Mouse (Mus musculus): Measurements from ENCODE around the gene Arhgap15. TPM values are rescaled to one million over a fixed set of nuclear protein-coding genes. Genes with fewer than 3 reads are reported as not detected.

Arhgap15 gene
- total RNA-seq, 2 experiments from 2014 or later = 9.7 to 39.8 TPM

DNA sequence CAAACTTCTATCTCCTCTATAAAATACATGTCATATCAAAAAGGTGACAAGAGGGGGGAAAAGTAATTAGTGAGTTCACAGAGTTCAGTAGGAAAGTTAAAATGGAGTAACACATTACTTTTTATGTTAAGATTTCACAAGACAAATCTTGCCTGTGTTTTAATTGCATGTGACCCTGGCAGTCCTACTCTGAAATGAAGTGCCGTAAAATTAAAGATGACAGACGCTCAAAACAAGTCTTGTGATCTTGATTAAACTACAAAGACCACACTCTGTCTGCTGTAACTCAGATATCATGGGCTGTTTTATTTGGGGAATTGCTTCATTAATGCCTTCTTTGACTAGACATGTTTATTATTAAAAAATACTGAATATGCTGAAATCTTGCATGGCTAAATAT is 647.0 kb downstream of the Arhgap15 start:
- no peak for ATAC-seq (replicated peaks; ENCODE audit: low FRiP score, poor library complexity, severe bottlenecking)

DNA sequence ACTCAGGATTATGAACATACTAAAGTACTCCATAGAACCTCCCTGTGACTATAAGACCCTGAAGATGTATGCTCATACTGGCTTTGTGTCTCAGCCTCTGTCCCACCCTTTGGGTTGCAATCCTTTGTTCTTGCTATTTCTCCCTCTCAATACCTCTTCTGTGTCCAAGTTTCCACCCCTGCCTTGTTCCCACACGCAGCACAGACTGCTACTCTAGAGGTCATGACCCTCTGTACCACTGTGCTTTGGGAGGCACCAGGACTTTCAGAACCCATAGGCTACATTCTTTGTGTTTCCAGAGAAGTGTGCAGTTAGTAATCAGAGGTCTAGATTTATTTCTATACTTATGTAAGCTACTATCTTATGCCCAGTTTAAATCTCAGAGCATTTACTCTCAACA is 648.6 kb downstream of the Arhgap15 start:
- ATAC-seq (replicated peaks; ENCODE audit: low FRiP score, poor library complexity, severe bottlenecking) = no peak

DNA sequence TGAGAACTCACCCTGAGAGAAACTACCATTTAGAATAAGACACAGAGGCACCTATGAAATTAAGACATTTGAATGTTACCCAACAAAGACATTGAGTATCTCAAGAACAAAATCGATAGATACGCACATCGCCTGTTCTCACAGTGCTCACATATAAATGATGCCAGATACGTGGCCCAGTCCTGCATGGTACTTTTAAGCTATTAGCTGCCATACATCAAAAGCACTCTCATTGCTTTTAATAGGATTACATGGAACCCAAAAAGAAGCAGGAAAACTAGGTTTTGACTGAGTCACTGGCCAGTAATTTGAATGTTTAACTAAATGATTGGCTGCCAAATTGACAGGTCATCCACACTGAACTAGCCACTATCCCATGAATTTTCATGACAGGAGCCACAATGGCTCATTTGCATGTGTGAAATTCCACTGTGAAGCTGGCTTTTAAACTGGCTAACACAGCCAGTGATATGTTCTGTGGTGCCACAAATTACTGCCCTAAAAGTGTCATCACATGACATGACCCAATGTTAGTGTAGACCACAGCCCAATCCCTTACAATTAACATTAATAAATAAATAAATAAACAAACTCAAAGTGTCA is 649.2 kb downstream of the Arhgap15 start:
- ATAC-seq (replicated peaks; ENCODE audit: low FRiP score, poor library complexity, severe bottlenecking) = no peak

DNA sequence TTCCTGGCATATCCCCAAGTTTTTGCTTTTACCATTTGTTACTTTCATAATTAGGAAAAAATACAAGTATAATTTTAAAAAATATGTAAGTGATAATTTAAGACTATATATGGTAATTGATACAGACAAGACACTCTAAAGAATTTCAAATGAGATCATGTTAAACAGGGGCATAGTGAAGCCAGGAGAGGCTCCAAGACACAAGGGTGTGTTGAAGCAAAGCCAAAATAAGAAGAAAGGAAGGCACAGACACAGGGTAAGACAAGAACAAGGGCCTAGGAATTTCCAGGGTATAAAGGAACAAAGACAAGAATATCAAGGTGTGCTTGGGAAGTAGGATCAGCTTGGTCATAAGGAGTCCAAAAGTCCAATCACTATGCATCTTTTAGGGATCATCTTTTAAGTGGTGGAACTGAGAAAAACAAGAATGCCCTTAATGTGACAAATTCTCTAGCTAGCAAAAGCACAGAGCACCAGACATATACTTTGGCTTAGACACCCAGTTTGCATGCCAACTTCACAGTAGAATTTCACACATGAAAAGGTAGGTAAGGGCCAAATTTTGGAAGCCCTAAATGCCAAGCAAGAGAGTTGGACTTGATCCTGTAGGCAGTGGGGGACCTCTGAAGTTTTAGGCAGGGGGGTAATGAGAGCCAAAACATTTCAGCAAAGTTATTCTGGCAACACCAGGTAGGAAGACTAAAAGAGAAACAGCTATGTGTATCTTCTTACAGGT is 650.7 kb downstream of the Arhgap15 start:
- no peak for ATAC-seq (replicated peaks; ENCODE audit: low FRiP score, poor library complexity, severe bottlenecking)

DNA sequence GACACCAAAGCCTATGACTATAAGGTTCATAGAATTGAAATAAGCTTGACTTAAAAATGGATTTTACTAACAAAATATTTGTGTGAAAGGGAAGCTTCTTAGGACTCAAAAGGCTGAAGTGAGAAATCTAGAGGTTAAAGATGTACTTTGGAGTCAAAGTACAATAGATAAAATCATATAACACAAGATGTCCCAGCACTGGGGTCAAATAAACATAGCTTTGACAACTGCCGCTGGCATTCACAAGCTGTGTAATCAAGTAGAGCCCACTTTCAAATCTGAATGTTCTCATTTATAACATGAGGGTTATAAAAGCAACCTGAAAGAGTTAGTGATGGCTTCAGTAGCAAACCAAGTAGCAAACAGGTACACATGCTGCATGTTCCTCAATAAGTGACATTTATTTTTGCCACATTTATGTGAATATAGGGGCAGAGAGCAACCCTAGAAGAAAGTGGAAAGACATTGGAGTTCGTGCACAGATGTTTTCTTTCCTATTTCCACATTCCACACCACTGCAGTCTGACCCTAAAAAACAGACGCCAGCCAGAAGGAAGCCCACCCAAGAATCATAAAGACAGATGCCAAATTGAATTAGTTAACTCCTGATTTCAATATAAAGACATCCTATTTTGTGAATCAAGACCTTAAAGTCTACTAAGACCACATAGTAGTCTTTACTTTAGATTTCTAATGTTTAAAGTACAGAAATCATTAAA is 653.2 kb downstream of the Arhgap15 start:
- no peak for ATAC-seq (replicated peaks; ENCODE audit: low FRiP score, poor library complexity, severe bottlenecking)

DNA sequence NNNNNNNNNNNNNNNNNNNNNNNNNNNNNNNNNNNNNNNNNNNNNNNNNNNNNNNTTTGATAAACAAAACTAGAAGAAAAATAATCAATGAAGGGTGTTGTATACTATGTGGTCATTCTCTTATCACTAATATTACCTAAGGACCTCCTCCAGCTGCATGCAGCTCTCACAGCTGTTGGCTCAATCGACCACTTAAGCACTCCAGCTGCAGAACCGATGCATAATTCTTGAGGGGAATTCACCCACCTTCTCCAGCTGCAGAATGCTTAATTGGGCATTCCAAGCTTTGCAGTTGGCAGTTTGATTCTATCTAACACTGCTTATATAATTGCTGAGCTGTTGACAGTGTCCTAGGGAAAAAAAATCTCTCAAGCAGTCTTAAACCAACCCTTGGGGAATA is 663.0 kb downstream of the Arhgap15 start:
- no peak for ATAC-seq (replicated peaks; ENCODE audit: low FRiP score, poor library complexity, severe bottlenecking)

DNA sequence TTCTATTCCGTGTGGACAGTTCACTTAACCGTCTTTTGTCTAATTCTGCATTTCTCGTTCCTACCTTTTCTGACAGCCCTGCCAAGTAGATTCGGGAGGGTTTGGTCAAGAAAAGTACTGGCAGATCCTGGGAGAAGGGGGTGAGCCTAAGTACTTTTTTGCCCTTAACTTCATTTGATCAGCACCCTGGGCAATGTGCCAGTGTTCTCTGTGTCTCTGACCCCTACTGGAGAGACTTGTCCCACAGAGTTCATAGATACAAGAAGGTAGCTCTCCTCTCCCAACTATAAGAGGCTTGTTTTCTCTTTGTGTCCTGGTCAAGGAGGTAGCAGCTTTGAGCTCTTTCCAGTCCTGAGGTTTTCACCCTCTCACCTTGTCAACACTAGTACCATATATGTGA is 667.7 kb downstream of the Arhgap15 start:
- no peak for ATAC-seq (replicated peaks; ENCODE audit: low FRiP score, poor library complexity, severe bottlenecking)

DNA sequence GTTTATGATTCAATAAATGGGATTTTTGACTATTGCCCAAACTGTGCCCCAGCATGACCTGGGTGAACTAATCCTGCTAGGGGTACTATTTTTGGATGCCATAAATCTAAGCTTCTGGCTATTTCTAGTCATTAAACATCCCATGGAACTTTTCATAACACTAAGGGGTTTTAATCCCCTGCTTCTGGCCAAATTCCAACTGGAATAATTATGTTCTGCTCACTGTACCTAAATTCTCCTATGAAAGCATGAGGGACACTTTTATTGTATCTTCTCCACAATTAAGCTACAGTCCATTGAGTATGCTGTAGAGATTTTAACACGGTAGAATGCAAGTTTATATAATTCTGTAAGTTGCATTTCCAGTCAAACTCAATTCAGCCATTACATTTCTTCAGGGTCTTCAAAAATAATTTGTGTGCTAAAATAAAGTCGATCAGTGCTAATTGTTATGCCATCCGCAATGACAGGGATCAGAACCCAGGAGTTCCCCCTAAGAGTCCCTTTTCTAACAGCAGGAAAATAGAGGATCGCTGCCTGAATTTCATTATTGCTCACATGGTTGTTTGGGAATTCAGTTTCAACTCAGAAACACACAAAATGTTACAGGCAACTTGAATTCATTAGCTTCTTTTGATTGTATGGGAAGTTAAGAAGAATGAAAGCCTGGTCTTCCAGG is 671.1 kb downstream of the Arhgap15 start:
- no peak for ATAC-seq (replicated peaks; ENCODE audit: low FRiP score, poor library complexity, severe bottlenecking)

DNA sequence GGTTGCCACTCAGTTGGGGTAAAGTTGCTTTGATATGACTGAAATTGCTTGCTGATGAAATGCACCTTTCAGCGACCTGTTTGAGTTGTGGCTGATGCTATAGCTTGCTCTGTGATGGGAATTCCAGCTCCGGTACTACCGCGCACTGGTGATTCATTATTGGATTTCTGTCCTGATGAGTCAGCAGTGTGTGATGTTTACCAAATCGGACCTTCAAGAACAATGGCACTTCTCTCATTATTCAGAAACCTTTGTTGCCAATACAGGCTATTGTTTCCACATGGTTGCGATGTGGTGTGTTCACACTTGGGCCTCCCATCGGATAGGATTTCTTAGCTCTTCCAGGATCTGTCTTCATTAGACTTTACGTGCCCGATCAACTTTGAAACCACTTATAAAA is 681.9 kb downstream of the Arhgap15 start:
- ATAC-seq (replicated peaks; ENCODE audit: low FRiP score, poor library complexity, severe bottlenecking) = no peak

DNA sequence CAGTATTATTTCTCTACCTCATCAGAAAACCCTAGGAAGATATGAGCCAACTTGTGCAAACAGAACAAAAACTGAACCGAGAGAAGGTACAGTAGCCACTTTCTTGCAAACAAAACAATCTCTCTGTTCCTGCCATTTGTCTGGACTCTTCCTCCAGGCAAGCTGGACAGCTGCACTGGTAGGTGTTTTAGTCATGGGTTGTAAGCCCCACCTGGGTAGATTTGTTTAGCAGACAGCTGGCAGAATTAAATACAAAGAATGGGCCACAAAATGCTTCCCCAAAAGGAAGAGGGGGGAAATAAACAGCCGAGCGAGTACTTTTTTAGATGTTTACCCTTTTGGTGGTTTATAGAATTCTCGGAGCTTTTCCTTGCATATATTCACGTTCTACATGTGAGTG is 688.0 kb downstream of the Arhgap15 start:
- ATAC-seq (replicated peaks; ENCODE audit: low FRiP score, poor library complexity, severe bottlenecking) = no peak

DNA sequence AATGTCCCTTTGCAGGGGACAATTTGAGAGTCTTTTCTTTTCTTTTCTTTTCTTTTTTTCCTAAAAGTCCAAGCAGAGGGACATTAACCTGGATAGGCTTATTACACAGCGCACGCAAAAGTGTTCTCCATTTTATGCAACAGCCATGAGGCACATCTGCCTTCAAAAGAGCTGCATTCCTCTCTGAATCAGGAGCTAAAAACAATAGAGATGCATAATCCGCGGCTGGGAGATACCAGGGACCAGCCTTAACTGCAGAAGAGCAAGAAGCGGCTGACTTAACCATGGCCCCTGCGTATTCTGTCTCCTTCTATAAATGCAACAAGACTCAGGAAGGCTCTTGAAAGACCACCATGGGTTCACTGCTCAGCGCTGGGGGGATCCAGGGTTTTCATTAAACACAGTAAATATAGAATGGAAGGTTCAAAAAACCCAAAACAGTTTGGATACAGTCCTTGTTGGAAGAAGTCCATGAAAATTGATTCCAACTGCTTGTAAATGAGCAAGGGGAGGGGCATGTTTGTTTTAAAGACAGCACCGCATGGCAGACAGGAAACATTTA is 689.0 kb downstream of the Arhgap15 start:
- no peak for ATAC-seq (replicated peaks; ENCODE audit: low FRiP score, poor library complexity, severe bottlenecking)

DNA sequence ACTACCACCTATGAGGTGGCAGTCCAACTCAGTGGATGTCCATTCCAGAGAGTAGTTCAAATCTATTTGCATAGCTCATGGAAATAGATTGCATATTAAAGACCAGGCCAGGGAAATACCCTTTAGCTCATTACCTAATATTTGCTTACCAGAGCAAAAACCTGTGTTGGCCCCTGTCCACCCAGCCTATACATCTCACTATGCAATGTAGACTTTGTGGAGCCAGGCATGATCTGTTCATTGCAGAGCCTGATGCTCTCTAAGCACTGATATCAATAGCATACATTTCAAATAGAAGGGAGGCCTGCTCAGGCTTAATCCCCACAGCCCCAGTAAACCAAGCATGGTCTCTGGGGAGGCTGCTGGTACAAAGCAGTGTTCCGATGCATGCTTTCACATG is 689.4 kb downstream of the Arhgap15 start:
- ATAC-seq (replicated peaks; ENCODE audit: low FRiP score, poor library complexity, severe bottlenecking) = no peak

DNA sequence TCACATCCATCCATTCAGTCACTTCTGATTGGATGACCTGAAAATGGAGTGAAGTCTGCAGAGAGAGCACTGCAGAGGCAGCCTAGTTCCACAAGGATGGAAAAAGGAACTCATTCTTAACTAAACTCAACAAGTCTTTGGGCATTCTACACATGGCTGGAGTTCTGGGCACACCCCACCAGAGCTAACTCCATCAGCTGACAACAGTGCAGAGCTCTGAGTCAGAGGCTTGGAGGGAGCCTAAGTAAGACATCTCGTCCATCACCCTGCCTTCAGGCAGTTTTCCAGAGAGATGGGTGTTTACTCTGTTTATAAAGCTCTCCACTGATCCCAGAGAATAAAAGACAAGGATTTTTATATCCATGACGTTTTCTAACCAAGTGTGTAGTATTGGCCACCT is 696.3 kb downstream of the Arhgap15 start:
- no peak for ATAC-seq (replicated peaks; ENCODE audit: low FRiP score, poor library complexity, severe bottlenecking)

Other genes starting within 250 kb of the Arhgap15 start
- 1.3 TPM in 1 of 2 replicates, not detected in the other for gene Kynu, start 193.5 kb upstream of the Arhgap15 start, total RNA-seq (2015; ENCODE audit: low replicate concordance)
- gene Kynu, start 193.5 kb upstream of the Arhgap15 start, total RNA-seq (2017; ENCODE audit: low replicate concordance) = 0.51 TPM in 1 of 2 replicates, not detected in the other